Mouse (Mus musculus) midbrain, embryonic 14.5 days (tissue): ENCODE data around the gene Naa50. TPM values are rescaled to one million over a fixed set of nuclear protein-coding genes. Genes with fewer than 3 reads are reported as not detected.

Experiments
- ATAC-seq: fragments of 200-750 bp; cut with Nextera tagmentation; 2 replicates; pipeline ENCODE4 v1.8.0; 2017; ENCODE audit warnings: moderate number of reproducible peaks, moderate library complexity; ENCODE audit not compliant: low FRiP score, low TSS enrichment
- DNase-seq: peaks from one replicate; pipeline ENCODE4 v3.0.0-alpha.2; 2015
- H3K27ac ChIP-seq: fragments of 300-500 bp; sonication (generic); replicated peaks from 2 replicates; pipeline ENCODE4 v1.5.1; 2014; ENCODE audit warnings: mild to moderate bottlenecking, low read depth, low read length, moderate library complexity
- H3K27me3 ChIP-seq: fragments of 300-500 bp; sonication (generic); 2 replicates; pipeline ENCODE4 v1.6.1; 2014; ENCODE audit warnings: low read length, control low read depth, mixed read lengths; ENCODE audit not compliant: control insufficient read depth, insufficient read depth
- H3K36me3 ChIP-seq: fragments of 300-500 bp; sonication (generic); 2 replicates; pipeline ENCODE4 v1.6.1; 2014; ENCODE audit warnings: low read length, control low read depth; ENCODE audit not compliant: control insufficient read depth, insufficient read depth
- H3K4me1 ChIP-seq: fragments of 300-500 bp; sonication (generic); 2 replicates; pipeline ENCODE4 v1.6.1; 2014; ENCODE audit warnings: mild to moderate bottlenecking, antibody characterized with exemption, low read length, control low read depth; ENCODE audit not compliant: control insufficient read depth, insufficient read depth
- H3K4me2 ChIP-seq: fragments of 300-500 bp; sonication (generic); 2 replicates; pipeline ENCODE4 v1.6.1; 2014; ENCODE audit warnings: mild to moderate bottlenecking, low read length, moderate library complexity
- H3K4me3 ChIP-seq: fragments of 300-500 bp; sonication (generic); replicated peaks from 2 replicates; pipeline ENCODE4 v1.5.1; 2014; ENCODE audit warnings: low read depth, low read length
- H3K9ac ChIP-seq: fragments of 300-500 bp; sonication (generic); replicated peaks from 2 replicates; pipeline ENCODE4 v1.6.1; 2014; ENCODE audit warnings: mild to moderate bottlenecking, low read length, moderate library complexity
- H3K9me3 ChIP-seq: fragments of 300-500 bp; sonication (generic); 2 replicates; pipeline ENCODE4 v1.6.1; 2016; ENCODE audit warnings: low read length, control low read depth, mixed read lengths; ENCODE audit not compliant: control insufficient read depth
- WGBS: fragments of 180-500 bp; shearing (Covaris S2); extraction: QIAGEN DNeasy Blood & Tissue Kit; methylation state at CpG from one replicate; pipeline ENCODE4 v1.1.7; 2014; 5-methylcytosine and 5-hydroxymethylcytosine counted together
- polyA plus RNA-seq: library from polyadenylated mRNA; unstranded; fragments of >200 nt; fragmentation: Nextera tagmentation; extraction: Ambion mirVana; gene quantifications from 2 replicates; pipeline ENCODE4 v1.2.1, GENCODE M21; 2014

Naa50 gene
- polyA plus RNA-seq, 1 experiment from 2014 or later: 43.7 TPM

DNA sequence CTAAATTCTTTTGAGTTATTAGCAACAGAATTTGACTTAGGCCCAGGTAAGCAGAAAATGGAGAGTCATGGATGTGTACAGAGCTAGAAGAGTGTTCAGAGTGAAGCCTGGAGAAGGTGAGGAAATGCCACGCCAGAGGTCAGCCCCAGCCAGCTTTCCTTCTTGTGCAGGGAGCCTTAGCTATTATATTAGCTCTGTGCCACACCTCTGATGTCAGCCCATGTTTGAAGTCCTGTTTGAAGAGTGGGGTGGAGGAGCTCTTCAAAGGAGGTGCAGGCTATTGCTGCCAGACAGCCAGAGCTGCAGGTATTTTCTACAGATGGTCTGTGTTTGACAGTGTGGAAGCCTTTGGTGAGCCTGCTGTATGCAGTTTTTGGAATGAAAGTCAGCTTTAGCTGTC lies 38.9 kb downstream of the Naa50 start:
- WGBS: 73% methylated on average over 1 of the region's 1 CpGs
- DNase-seq (no peak), ATAC-seq (no peak)
- Histone ChIP-seq H3K4me1 (peaks cover 12% of the 10 kb centered on the region), H3K27ac (no peak overlapping the region), H3K9ac (no peak overlapping the region), H3K27me3 (no peaks in the 10 kb centered on the region), H3K4me3 (no peak overlapping the region), H3K36me3 (no peaks in the 10 kb centered on the region), H3K4me2 (no peak overlapping the region), H3K9me3 (no peaks in the 10 kb centered on the region)

DNA sequence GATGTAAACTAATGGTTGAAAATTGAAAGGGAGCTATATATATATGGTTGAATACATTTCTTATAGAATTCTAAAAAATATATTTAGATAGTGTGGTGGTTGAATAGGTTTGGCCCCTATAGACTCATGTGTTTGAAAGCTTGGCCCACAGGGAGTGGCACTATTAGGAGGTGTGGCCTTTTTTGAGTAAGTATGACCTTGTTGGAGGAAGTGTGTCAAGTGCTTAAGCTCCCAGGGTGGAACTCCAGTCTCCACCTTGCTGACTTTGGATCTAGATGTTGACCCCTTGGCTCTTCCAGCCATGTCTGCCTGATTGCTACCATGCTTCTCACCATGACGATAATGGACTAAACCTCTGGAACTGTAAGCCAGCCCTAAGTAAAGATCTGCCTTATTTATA lies 43.0 kb downstream of the Naa50 start:
- Histone ChIP-seq H3K9me3 (no peaks in the 10 kb centered on the region), H3K27ac (no peak overlapping the region), H3K4me2 (no peak overlapping the region), H3K36me3 (no peaks in the 10 kb centered on the region), H3K27me3 (no peaks in the 10 kb centered on the region), H3K9ac (no peak overlapping the region), H3K4me3 (no peak overlapping the region), H3K4me1 (no peaks in the 10 kb centered on the region)
- DNase-seq (no peak), ATAC-seq (no peak)
- WGBS: 97% methylated on average over 1 of the region's 1 CpGs

DNA sequence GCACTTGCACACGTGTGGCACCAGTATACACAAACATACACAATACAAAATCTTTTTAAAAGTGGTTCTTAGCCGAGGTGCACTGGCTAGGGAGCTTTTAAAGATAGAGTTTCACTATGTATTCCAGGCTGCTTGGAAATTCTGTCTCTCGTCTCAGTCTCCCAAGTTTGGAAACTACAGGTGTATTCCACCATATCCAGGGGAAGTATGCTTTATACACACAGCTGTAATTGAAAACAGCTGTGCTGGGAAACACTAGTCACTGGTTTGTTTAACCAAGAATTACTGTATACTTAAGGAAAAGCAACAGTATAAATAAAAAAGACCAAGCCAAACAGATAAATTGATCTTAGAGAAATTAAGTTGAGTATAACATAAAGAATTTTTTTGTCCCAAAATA lies 45.1 kb downstream of the Naa50 start:
- no peak overlapping the region for H3K4me2 ChIP-seq
- no peak for ATAC-seq
- no peaks in the 10 kb centered on the region for H3K4me1 ChIP-seq

DNA sequence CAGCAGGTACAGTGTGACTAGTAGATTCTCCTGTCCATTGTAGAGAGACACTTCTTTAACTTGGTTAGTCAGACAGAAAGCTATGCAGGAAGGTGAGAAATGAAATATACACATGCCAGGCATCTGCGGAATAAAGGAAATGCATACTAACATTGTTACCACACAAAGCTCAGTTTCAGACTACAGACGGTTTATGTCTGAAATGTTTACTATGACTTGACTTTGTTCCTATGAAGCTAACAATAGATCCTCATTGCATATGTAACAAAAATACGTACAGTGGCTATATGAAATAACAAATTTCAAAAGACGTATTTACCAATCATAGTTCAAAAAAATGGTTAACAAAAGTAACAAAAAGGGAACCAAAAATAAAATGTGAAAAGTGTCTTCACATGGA lies 47.5 kb downstream of the Naa50 start:
- WGBS: 94% methylated on average over 4 of the region's 4 CpGs
- Histone ChIP-seq H3K9me3 (no peaks in the 10 kb centered on the region), H3K4me3 (no peak overlapping the region), H3K4me2 (no peak overlapping the region), H3K36me3 (no peaks in the 10 kb centered on the region), H3K27me3 (no peaks in the 10 kb centered on the region), H3K4me1 (no peaks in the 10 kb centered on the region), H3K9ac (no peak overlapping the region), H3K27ac (no peak overlapping the region)
- no peak for ATAC-seq
- no peak for DNase-seq

More for the DNA sequence above, 45.1 kb downstream of the Naa50 start:
- Histone ChIP-seq H3K36me3 (no peaks in the 10 kb centered on the region), H3K4me3 (no peak overlapping the region), H3K9ac (no peak overlapping the region), H3K27me3 (no peaks in the 10 kb centered on the region), H3K9me3 (no peaks in the 10 kb centered on the region), H3K27ac (no peak overlapping the region)
- WGBS: 89% methylated on average over 3 of the region's 3 CpGs
- no peak for DNase-seq

DNA sequence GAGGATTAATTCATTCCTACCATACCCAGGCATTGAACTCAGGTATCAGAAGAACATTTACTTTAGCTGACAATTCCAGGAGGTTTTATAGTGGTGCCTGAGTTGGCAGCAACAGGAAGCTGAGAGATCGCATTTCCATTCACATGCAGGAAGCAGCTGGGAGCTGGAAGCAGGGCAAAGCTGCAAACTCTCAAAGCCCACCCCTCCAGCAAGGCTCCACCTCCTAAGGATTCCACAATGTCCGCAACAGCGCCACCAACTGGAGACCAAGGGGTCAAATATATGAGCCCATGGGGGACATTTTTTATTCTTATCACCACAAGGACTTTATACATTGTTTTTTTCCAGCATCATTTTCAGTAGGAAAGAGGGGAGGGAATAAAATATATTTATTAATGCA lies 49.1 kb downstream of the Naa50 start:
- Histone ChIP-seq H3K4me3 (no peak overlapping the region), H3K4me1 (no peaks in the 10 kb centered on the region), H3K9me3 (no peaks in the 10 kb centered on the region), H3K9ac (no peak overlapping the region), H3K4me2 (no peak overlapping the region), H3K36me3 (no peaks in the 10 kb centered on the region), H3K27me3 (no peaks in the 10 kb centered on the region), H3K27ac (no peak overlapping the region)
- ATAC-seq (no peak), DNase-seq (no peak)
- 89% methylated on average over 3 of the region's 3 CpGs for WGBS

DNA sequence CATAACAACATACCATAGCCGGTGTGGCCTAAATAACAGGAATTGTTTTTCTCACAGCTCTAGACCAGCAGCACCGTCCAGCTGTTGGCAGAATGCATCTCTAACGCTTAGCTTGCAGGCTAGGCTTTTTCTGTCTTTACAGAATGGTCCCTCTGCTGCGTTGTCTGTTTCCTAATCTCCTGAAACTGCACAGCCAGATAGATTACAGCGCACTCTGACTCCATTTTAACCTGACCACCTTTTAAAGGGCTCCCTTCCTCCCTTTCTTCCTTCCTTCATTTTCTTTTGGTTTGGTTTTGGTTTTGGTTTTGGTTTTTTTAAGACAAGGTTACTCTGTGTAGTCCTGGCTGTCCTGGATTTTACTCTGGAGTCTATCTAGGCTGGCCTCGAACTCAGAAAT lies 50.4 kb downstream of the Naa50 start:
- Histone ChIP-seq H3K36me3 (no peaks in the 10 kb centered on the region), H3K27me3 (no peaks in the 10 kb centered on the region), H3K9ac (no peak overlapping the region), H3K4me1 (no peaks in the 10 kb centered on the region), H3K9me3 (no peaks in the 10 kb centered on the region), H3K4me2 (no peak overlapping the region), H3K4me3 (no peak overlapping the region), H3K27ac (no peak overlapping the region)
- DNase-seq (no peak), ATAC-seq (no peak)
- 92% methylated on average over 6 of the region's 6 CpGs for WGBS

DNA sequence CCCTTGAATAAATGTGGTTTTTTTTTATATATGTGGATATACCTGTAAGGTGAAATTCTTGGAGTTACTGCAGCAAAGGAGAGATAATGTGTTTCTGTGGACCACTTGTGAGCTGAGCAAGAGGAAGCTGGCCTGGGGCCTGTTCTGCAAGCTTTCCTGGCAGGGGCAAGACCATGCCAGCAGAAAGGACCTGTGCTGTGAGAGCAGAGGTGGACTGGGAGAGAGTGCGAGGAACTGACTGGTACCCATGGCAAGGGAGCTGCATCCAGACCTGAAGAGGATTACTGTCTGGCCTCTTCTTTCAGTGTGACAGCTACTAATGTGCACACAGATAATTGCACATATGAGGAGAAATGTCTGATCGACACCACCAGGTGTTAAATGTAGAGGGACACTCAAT lies 51.3 kb downstream of the Naa50 start:
- Histone ChIP-seq H3K9me3 (no peaks in the 10 kb centered on the region), H3K9ac (no peak overlapping the region), H3K36me3 (no peaks in the 10 kb centered on the region), H3K4me1 (no peaks in the 10 kb centered on the region), H3K4me2 (no peak overlapping the region), H3K4me3 (no peak overlapping the region), H3K27ac (no peak overlapping the region), H3K27me3 (no peaks in the 10 kb centered on the region)
- DNase-seq: no peak
- WGBS: 95% methylated on average over 2 of the region's 2 CpGs
- no peak for ATAC-seq

DNA sequence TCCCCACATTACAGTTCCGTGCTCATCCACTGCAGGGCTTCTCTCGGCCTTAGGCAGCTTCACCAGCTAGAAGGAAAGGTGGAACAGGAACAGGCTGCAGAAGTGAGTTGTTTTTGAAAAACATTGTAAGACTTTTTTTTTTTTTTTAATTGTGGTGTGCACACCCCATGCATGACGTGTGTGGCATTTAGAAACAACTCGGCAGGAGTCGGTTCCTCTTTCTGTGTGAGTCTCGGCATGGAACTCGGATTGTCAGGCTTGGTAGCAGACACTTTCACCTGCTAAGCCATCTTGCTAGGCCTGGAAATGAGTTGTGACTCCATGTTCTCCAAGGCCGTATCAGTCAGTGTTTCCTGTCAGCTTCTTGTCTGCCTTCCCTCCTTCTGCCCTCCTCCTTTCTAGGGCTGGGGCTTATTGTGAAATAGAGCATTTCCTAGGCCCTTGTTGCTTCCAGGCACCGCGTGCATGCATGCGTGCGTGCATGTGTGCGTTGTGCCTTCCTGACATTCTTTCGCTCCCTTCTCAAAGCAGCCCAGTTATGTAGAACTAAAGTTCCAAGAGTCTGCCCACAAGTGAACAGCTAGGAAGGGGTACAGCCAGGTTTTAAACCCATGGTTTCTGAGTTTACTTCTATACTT lies 59.6 kb downstream of the Naa50 start:
- Histone ChIP-seq H3K4me3 (no peak overlapping the region), H3K36me3 (peaks cover 37% of the 10 kb centered on the region), H3K4me1 (no peaks in the 10 kb centered on the region), H3K9me3 (no peaks in the 10 kb centered on the region), H3K27me3 (no peaks in the 10 kb centered on the region), H3K27ac (no peak overlapping the region), H3K4me2 (no peak overlapping the region), H3K9ac (no peak overlapping the region)
- WGBS: 94% methylated on average over 14 of the region's 14 CpGs
- DNase-seq (no peak), ATAC-seq (no peak)

DNA sequence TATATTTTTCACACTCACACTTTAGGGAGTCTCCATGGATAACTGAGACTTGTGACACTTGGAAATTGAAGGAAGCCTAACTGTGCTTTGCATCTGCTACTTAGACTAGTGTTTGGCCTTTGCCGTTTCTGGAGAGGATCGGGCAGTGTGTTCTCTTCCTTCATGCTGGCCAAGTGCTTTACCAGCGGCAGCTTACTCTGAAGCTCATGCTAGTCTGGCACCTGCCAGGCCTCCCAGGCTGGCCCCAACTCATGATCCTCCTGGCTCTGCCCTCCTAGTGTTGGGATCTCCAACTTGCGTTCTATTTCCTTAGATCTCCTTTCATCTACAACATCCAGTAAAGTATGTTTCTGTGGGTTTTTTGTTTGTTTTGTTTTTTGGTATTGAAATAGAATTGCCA lies 60.5 kb downstream of the Naa50 start:
- no peak for ATAC-seq
- no peaks in the 10 kb centered on the region for H3K4me1 ChIP-seq

More for the DNA sequence above, 60.5 kb downstream of the Naa50 start:
- H3K27me3 ChIP-seq: no peaks in the 10 kb centered on the region
- 95% methylated on average over 4 of the region's 4 CpGs for WGBS
- DNase-seq: no peak
- no peaks in the 10 kb centered on the region for H3K9me3 ChIP-seq
- peaks cover 37% of the 10 kb centered on the region for H3K36me3 ChIP-seq
- H3K4me2 ChIP-seq: no peak overlapping the region
- H3K9ac ChIP-seq: no peak overlapping the region
- H3K4me3 ChIP-seq: no peak overlapping the region
- no peak overlapping the region for H3K27ac ChIP-seq
